Mouse (Mus musculus): ENCODE results near the gene E2f4. TPM values are rescaled to one million over a fixed set of nuclear protein-coding genes. Genes with fewer than 3 reads are reported as not detected.

Gene E2f4
- polyA plus RNA-seq, 1 experiment from 2014 or later = 136 TPM

DNA sequence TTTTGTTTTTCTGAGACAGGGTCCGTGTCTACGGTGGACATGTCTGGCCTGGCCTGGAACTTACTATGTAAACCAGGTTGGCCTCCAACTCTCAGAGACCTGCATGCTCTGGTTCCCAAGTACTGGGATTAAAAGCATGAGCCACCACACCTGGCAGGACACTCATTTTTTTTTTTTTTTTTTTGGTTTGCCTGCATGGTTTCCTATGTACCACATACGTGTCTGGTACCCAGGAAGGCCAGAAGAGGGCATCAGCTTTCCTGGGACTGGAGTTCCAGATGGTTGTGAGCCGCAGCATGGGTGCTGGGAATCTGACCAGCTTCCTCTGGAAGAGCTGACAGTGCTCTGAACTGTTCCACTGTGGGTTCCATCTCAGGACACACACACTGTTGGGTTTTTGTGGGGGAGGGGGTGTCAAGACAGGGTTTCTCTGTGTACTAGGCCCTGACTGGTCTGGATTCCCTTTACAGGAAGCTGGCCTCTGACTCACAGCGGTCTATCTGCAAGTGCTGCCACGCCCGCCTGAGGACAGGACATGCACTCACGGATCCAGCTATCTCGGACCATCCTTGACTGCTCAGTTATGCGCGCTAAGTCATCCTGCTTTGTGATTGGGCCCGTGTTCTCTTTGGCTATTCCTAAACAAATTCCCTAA is 36.0 kb upstream of the E2f4 start:
- H3K4me3 ChIP-seq = no peak overlapping the region
- peaks cover 32% of the 10 kb centered on the region for H3K4me1 ChIP-seq
- no peak overlapping the region for H3K27ac ChIP-seq
- 84% methylated on average over 12 of the region's 12 CpGs for WGBS
- H3K27me3 ChIP-seq (ENCODE audit: poor library complexity, severe bottlenecking) = peaks cover 100% of the 10 kb centered on the region
- DNase-seq (ENCODE audit: extremely low spot score, low spot score) = no peak
- H3K36me3 ChIP-seq (replicated peaks) = no peaks in the 10 kb centered on the region
- H3K9me3 ChIP-seq = peaks cover 10% of the 10 kb centered on the region

- Histone ChIP-seq H3K27ac (no peak overlapping the region), H3K4me1 (peaks cover 41% of the 10 kb centered on the region), H3K4me3 (peak overlapping the region; percentile 62; the same call in 1 of the 2 replicates), H3K36me3 (replicated peaks) (no peaks in the 10 kb centered on the region), H3K27me3 (ENCODE audit: poor library complexity, severe bottlenecking) (peaks cover 100% of the 10 kb centered on the region), H3K9me3 (peaks cover 11% of the 10 kb centered on the region)
- no peak for DNase-seq (ENCODE audit: extremely low spot score, low spot score)
- WGBS = 38% methylated on average over 16 of the region's 16 CpGs
Observed at GRCm38 (mm10) chr8:105263244-105263912, 34.1 kb upstream of the E2f4 start.

GRCm38 (mm10) chr8:105264024-105264982 is 33.2 kb upstream of the E2f4 start, which contains the start of the genes Tradd and Fbxl8:
Gene Tradd, minus strand, starts transcription at chr8:105264609.
Gene Fbxl8, plus strand, starts transcription at chr8:105264648.
- Histone ChIP-seq H3K4me1 (peaks cover 41% of the 10 kb centered on the region), H3K9me3 (peaks cover 11% of the 10 kb centered on the region), H3K27me3 (ENCODE audit: poor library complexity, severe bottlenecking) (peaks cover 100% of the 10 kb centered on the region), H3K4me3 (peak within 1 kb of the TSS; percentile 62), H3K36me3 (replicated peaks) (no peaks in the 10 kb centered on the region), H3K27ac (peak within 1 kb of the TSS; percentile 27; the same call in 1 of the 2 replicates)
- WGBS = 1% methylated on average over 54 of the region's 54 CpGs
- peak; percentile 69 for DNase-seq (ENCODE audit: extremely low spot score, low spot score)

- Histone ChIP-seq H3K36me3 (replicated peaks) (no peaks in the 10 kb centered on the region), H3K4me1 (peaks cover 43% of the 10 kb centered on the region), H3K9me3 (peaks cover 11% of the 10 kb centered on the region), H3K27ac (no peak overlapping the region), H3K27me3 (ENCODE audit: poor library complexity, severe bottlenecking) (peaks cover 100% of the 10 kb centered on the region), H3K4me3 (peak overlapping the region; percentile 62)
- 16% methylated on average over 10 of the region's 10 CpGs for WGBS
- DNase-seq (ENCODE audit: extremely low spot score, low spot score) = no peak
Observed at GRCm38 (mm10) chr8:105265128-105265527, 32.3 kb upstream of the E2f4 start.

- H3K4me3 ChIP-seq = no peak overlapping the region; the same call in 1 of the 2 replicates
- H3K36me3 ChIP-seq (replicated peaks) = no peaks in the 10 kb centered on the region
- peaks cover 7% of the 10 kb centered on the region for H3K9me3 ChIP-seq
- peaks cover 100% of the 10 kb centered on the region for H3K27me3 ChIP-seq (ENCODE audit: poor library complexity, severe bottlenecking)
- H3K4me1 ChIP-seq = peaks cover 58% of the 10 kb centered on the region
- DNase-seq (ENCODE audit: extremely low spot score, low spot score) = no peak
- H3K27ac ChIP-seq = no peak overlapping the region
- WGBS = 7% methylated on average over 13 of the region's 13 CpGs
Observed at GRCm38 (mm10) chr8:105266775-105267174, 30.7 kb upstream of the E2f4 start.

DNA sequence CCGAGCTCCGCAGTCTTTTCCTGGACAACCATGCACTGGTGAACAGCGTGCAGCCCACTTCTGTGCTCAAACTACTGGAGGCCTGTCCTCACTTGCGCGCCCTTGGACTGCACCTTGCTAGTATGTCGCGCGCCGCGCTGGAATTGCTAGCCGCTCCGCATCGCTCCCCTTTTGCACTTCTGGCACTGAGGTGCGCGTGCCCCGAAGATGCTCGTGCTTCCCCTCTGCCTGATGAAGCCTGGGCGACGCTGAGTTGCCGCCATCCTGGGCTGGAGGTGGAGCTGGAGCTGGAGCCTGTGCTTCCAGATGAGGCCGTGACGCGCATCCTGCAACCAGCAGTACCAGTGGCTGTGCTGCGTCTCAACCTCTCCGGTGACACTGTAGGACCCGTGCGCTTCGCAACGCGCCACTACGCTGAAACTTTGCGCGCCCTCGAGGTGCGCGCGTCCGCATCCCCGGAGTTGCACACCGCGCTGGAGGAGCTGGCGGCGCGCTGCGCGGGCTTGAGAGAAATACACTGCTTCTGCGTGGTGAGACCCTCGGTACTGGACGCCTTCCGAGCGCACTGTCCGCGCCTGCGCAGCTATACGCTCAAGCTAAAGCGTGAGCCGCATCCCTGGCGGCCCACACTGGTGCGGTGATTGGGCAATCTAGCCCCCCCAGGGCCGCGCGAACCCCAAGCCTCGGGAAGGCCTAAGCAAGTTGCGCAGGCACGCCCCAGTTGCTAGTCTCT is 29.0 kb upstream of the E2f4 start:
- under 1% methylated on average over 65 of the region's 65 CpGs for WGBS
- no peaks in the 10 kb centered on the region for H3K36me3 ChIP-seq (replicated peaks)
- no peak overlapping the region for H3K27ac ChIP-seq
- H3K27me3 ChIP-seq (ENCODE audit: poor library complexity, severe bottlenecking) = peaks cover 100% of the 10 kb centered on the region
- H3K9me3 ChIP-seq = peaks cover 5% of the 10 kb centered on the region
- peak overlapping the region; percentile 57 for H3K4me3 ChIP-seq
- peaks cover 59% of the 10 kb centered on the region for H3K4me1 ChIP-seq
- DNase-seq (ENCODE audit: extremely low spot score, low spot score) = peak; percentile 71

DNA sequence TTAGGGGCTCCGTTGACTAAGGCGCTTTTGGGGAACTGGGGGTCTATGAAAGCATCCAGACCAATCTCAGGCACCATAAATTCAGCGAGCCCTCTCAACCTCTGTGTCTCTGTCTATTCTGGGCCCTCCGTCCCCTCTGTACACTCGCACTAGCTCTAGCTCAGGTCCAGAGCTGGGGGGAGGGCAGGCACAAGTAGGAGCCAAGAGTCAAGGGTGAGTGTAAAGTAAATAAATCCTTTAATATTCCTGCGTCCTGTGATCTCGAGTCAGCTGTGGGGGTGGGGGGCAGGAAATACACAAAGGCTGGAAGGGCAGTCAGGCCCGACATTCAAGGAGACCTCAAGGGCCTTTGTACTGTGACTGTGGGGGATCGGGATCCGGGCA is 28.4 kb upstream of the E2f4 start:
- WGBS = under 1% methylated on average over 10 of the region's 10 CpGs
- Histone ChIP-seq H3K9me3 (peaks cover 5% of the 10 kb centered on the region), H3K36me3 (replicated peaks) (no peaks in the 10 kb centered on the region), H3K4me3 (peak overlapping the region; percentile 57), H3K27me3 (ENCODE audit: poor library complexity, severe bottlenecking) (peaks cover 100% of the 10 kb centered on the region), H3K27ac (no peak overlapping the region), H3K4me1 (peaks cover 55% of the 10 kb centered on the region)
- no peak for DNase-seq (ENCODE audit: extremely low spot score, low spot score)

GRCm38 (mm10) chr8:105269461-105269947 is 28.0 kb upstream of the E2f4 start, which contains the start of gene Hsf4:
Gene Hsf4, plus strand, starts transcription at chr8:105269801.
- H3K36me3 ChIP-seq (replicated peaks) = no peaks in the 10 kb centered on the region
- H3K27ac ChIP-seq = no peak within 1 kb of the TSS
- peak within 1 kb of the TSS; percentile 57 for H3K4me3 ChIP-seq
- WGBS = under 1% methylated on average over 42 of the region's 42 CpGs
- peaks cover 100% of the 10 kb centered on the region for H3K27me3 ChIP-seq (ENCODE audit: poor library complexity, severe bottlenecking)
- H3K9me3 ChIP-seq = peaks cover 5% of the 10 kb centered on the region
- peaks cover 51% of the 10 kb centered on the region for H3K4me1 ChIP-seq
- DNase-seq (ENCODE audit: extremely low spot score, low spot score) = no peak

DNA sequence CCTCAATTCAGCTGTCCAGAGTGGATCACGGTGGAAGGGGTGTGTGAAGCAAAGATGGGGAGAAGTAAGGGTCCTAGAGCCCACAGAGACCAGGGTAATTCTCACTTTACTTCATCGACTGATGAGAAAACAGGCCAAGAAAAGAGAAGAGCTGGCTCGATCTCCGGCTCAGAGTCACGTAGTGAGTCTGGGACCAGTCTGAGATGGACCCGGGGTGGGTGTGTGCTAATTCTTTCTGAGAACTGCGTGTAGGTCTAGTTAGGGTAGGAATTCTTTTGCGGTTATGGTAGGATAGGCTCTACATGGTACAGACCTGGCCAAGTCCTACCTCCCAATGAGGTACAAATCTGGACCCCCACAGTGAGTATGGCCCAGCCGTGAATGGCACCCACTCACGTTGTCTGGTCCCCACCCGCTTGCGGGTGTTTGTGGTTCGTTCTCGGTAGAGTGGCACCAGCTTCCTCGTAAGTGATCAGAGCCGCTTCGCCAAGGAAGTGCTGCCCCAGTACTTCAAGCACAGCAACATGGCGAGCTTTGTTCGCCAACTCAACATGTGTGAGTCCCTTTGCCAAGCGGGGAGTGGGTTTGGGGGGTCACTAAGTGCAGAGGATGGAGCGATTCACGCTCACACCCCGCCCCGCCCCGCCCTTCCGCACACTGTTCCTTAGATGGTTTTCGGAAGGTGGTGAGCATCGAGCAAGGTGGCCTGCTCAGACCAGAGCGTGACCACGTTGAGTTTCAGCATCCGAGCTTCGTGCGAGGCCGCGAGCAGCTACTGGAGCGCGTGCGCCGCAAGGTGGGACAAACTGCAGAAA is 27.2 kb upstream of the E2f4 start:
- DNase-seq (ENCODE audit: extremely low spot score, low spot score) = no peak
- Histone ChIP-seq H3K27ac (no peak overlapping the region), H3K27me3 (ENCODE audit: poor library complexity, severe bottlenecking) (peaks cover 100% of the 10 kb centered on the region), H3K9me3 (peaks cover 5% of the 10 kb centered on the region), H3K36me3 (replicated peaks) (no peaks in the 10 kb centered on the region), H3K4me1 (peaks cover 44% of the 10 kb centered on the region), H3K4me3 (peak overlapping the region; percentile 57)
- 2% methylated on average over 39 of the region's 39 CpGs for WGBS

GRCm38 (mm10) chr8:105270916-105271186 is 26.6 kb upstream of the E2f4 start:
- under 1% methylated on average over 11 of the region's 11 CpGs for WGBS
- Histone ChIP-seq H3K4me3 (peak overlapping the region; percentile 27; the same call in 1 of the 2 replicates), H3K4me1 (peaks cover 49% of the 10 kb centered on the region), H3K36me3 (replicated peaks) (no peaks in the 10 kb centered on the region), H3K27ac (no peak overlapping the region), H3K9me3 (peaks cover 5% of the 10 kb centered on the region), H3K27me3 (ENCODE audit: poor library complexity, severe bottlenecking) (peaks cover 100% of the 10 kb centered on the region)
- DNase-seq (ENCODE audit: extremely low spot score, low spot score) = no peak

DNA sequence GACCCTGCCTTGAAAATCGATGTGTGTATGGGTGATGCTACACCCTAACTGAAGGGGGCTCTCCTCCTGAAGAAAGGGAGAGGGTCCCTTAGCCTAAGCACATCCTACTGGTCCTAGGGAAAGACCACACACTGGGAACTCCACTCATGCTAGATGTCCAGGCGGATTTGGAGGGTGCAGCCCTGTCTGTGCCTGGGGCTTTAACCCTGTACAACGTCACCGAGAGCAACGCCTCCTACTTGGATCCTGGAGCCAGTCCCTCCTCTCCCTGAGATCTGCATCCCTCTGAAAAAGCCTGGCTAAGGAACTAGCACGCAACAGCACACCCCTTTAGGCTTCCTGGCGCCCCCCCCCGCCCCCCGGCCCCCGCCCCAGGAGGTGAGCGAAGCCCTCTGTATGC is 22.1 kb upstream of the E2f4 start:
- 6% methylated on average over 11 of the region's 11 CpGs for WGBS
- peaks cover 100% of the 10 kb centered on the region for H3K27me3 ChIP-seq (ENCODE audit: poor library complexity, severe bottlenecking)
- H3K9me3 ChIP-seq = no peaks in the 10 kb centered on the region
- H3K36me3 ChIP-seq (replicated peaks) = no peaks in the 10 kb centered on the region; the same call in 1 of the 2 replicates
- no peak overlapping the region for H3K27ac ChIP-seq
- no peak overlapping the region for H3K4me3 ChIP-seq
- DNase-seq (ENCODE audit: extremely low spot score, low spot score) = no peak
- H3K4me1 ChIP-seq = peaks cover 44% of the 10 kb centered on the region

All from forebrain, embryonic 10.5 days (tissue).